Mouse (Mus musculus): ENCODE data around the gene Krt20.

- TF ChIP-seq POLR2A (IDR thresholded peaks at IDR 0.05; ENCODE audit: low read depth, low read length), result no peak
- no peak for TF ChIP-seq CTCF (IDR thresholded peaks at IDR 0.05; ENCODE audit: borderline replicate concordance, insufficient read depth, low read length)
Observed at GRCm38 (mm10) chr11:99396034-99396433, 41.9 kb downstream of the Krt20 start.
